Mouse (Mus musculus) T-cell, adult 2 months (primary cell): ENCODE results near the gene Spata18.

Experiments used
- DNase-seq: peaks from one replicate; pipeline ENCODE4 v3.0.0; 2022; ENCODE audit warnings: low spot score

Gene Spata18

GRCm38 (mm10) chr5:73651061-73651854 lies at the start of gene Spata18:
Gene Spata18 (plus strand): TSS chr5:73651379.
- DNase-seq, result no peak

- no peak for DNase-seq
These were observed 48.3 kb upstream of the Spata18 start for GRCm38 (mm10) chr5:73602865-73603264.

GRCm38 (mm10) chr5:73604542-73604941 lies 46.6 kb upstream of the Spata18 start:
- DNase-seq, result no peak

- DNase-seq, result no peak
These were observed 46.2 kb upstream of the Spata18 start for GRCm38 (mm10) chr5:73604964-73605363.

- no peak for DNase-seq
These were observed 40.1 kb upstream of the Spata18 start for GRCm38 (mm10) chr5:73611071-73611470.

- DNase-seq, result no peak
These were observed 37.9 kb upstream of the Spata18 start for GRCm38 (mm10) chr5:73613296-73613695.

- DNase-seq, result no peak
These were observed 36.0 kb upstream of the Spata18 start for GRCm38 (mm10) chr5:73615211-73615610.

- DNase-seq, result no peak
These were observed 32.2 kb upstream of the Spata18 start for GRCm38 (mm10) chr5:73618969-73619368.

GRCm38 (mm10) chr5:73625505-73625904 lies 25.7 kb upstream of the Spata18 start:
- DNase-seq, result no peak

GRCm38 (mm10) chr5:73626842-73627241 lies 24.3 kb upstream of the Spata18 start:
- DNase-seq, result no peak

- DNase-seq, result no peak
These were observed 23.6 kb upstream of the Spata18 start for GRCm38 (mm10) chr5:73627559-73627958.

GRCm38 (mm10) chr5:73627991-73628390 lies 23.2 kb upstream of the Spata18 start:
- DNase-seq, result no peak

GRCm38 (mm10) chr5:73630141-73630540 lies 21.0 kb upstream of the Spata18 start:
- peak; percentile 32 for DNase-seq

- no peak for DNase-seq
These were observed 20.1 kb upstream of the Spata18 start for GRCm38 (mm10) chr5:73631001-73631558.

- DNase-seq, result no peak
These were observed 18.9 kb upstream of the Spata18 start, which contains the start of gene Lrrc66 for GRCm38 (mm10) chr5:73632291-73632690. Gene Lrrc66 (minus strand): TSS chr5:73632526.

GRCm38 (mm10) chr5:73633141-73633540 lies 18.0 kb upstream of the Spata18 start:
- peak; percentile 63 for DNase-seq

- no peak for DNase-seq
These were observed 13.7 kb upstream of the Spata18 start for GRCm38 (mm10) chr5:73637337-73638107.

GRCm38 (mm10) chr5:73641058-73641457 lies 10.1 kb upstream of the Spata18 start:
- no peak for DNase-seq

GRCm38 (mm10) chr5:73642091-73642490 lies 9.1 kb upstream of the Spata18 start:
- DNase-seq, result peak; percentile 29

GRCm38 (mm10) chr5:73647261-73647900 lies 3.8 kb upstream of the Spata18 start, which contains the start of gene Sgcb:
Gene Sgcb (minus strand): TSS chr5:73647790.
- peak; percentile 80 for DNase-seq

GRCm38 (mm10) chr5:73650365-73650964 lies 714 bp upstream of the Spata18 start:
- DNase-seq, result peak; percentile 17

GRCm38 (mm10) chr5:73651855-73652201 lies 649 bp downstream of the Spata18 start:
- no peak for DNase-seq
